Mouse (Mus musculus) right cerebral cortex, postnatal 10 days (tissue): ENCODE results near the gene Vav3.

Source experiments
- DNase-seq, 2 experiments: peaks; one replicate each; pipeline ENCODE4 v3.0.0; 2021; ENCODE audit warnings: low spot score in 2 of 2

Gene Vav3

DNA sequence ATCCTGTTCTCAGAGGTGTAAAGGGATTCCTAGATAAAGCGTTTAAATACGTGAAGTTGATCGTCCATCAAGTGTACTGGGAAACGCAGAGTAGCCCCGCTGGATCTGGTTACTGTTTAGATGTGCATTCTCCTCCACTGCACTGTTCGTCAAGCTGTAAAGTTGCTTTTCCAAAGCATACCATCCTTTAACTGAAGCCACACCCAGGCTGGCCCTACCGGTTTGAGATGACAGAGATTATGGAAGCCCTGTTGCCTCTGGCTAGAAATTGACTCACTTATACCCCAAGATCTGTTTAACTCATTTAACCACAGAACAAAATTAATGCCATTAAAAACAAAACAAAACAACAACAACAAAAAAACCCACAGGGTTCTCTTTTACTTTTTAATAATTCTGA is 238.5 kb downstream of the Vav3 start:
- no peak for DNase-seq

- no peak for DNase-seq
Observed at GRCm38 (mm10) chr3:109585946-109586345, 245.5 kb downstream of the Vav3 start.

GRCm38 (mm10) chr3:109592970-109593369 is 252.5 kb downstream of the Vav3 start:
- DNase-seq: no peak

DNA sequence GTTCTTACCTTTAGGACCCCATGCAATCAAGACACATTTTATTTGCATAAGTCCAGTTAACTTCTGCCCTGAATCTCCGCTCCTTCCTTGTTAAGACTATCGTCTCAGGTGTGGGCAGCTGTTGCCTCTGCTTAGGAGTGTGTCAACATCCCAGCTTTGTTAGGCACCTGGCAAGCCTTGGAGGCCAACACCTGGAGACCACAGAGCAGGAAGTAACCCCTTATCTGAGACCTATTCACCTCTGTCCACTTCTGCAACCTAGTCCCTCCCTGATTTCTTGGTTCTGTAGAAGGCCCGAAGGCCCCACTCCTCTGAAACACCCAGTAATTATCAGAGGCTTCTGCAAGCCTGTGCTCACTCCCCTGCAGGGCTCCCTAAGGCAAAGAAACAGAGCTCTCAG is 255.6 kb downstream of the Vav3 start:
- no peak for DNase-seq

- DNase-seq: no peak
Observed at GRCm38 (mm10) chr3:109600699-109601451, 260.4 kb downstream of the Vav3 start.

- no peak for DNase-seq
Observed at GRCm38 (mm10) chr3:109602753-109603152, 262.3 kb downstream of the Vav3 start.

DNA sequence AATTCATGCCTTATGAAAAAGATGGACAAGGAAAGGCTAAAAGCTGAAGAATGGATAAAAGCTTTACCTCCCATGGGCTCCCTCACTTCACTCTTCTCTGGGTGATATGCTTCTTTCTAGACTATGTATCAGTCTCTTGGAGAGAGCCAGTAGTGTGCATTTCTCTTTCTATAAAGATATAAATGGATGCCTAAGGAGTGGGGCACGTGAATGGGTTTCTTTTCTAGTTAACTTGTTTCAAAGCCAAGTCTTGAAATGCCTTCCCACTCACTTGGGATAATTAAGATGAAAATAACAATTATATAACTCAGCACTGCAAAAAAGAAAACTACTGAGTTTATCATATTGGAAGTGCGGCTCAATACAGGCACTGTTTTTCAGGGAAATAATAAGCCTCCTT is 265.7 kb downstream of the Vav3 start:
- no peak for DNase-seq

DNA sequence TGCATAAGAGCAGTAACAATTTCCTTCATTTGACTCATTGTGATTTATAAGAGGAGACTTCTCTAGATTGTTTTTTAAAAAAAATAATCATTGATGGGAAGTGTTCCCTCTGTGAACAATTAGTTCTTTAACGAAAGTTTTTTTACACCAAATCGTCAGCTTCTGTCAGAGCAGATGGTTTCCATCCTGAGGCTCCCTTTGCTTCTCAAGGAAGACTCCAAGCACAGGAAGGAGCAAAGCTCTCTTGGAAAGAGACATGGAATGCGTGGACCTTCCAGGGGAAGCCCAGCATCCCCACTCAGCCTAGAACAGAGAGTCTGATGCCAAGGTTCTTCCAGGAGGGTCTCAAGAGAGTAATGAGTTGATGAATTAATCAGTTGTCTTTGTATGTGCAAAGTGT is 281.3 kb downstream of the Vav3 start:
- no peak for DNase-seq

GRCm38 (mm10) chr3:109622361-109622760 is 281.9 kb downstream of the Vav3 start:
- DNase-seq: no peak

- no peak for DNase-seq
Observed at GRCm38 (mm10) chr3:109622816-109623215, 282.4 kb downstream of the Vav3 start.

DNA sequence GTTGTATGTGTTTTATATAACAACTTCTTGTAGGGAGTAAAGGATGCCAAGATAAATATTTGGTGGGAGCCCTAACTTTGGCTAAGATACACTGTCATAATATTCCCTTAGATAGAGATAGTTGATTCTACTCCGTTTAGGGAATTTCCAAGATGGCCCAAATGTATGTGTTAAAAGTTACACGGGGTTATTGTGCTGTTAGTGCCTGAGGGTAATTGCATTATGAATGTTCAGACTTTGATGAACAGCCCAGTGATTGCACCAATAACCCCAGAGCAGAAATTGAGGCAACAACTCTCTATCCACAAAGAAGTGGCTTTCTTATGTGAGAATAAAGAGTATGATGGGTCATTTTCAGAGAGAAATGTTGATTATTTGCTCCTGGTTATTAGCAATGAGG is 283.3 kb downstream of the Vav3 start:
- DNase-seq: no peak

DNA sequence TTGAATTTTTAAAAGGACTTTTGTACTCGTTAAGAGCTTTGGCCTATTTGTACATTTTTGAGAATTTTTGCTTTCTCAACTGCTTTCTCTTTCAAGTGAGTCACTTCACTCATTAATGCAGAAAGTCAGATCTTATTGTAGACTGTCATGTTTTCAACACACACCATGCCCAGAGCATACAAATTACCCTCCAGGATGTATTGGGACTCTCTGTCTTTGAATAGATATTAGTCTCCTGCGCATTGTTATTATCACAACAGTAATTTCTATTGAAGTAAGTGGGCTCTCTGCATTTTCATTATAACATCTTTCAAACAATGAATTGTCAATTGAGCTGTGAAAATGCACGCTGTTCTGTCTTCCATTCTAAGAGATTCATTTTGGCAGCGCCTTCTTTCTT is 295.6 kb downstream of the Vav3 start:
- no peak for DNase-seq

DNA sequence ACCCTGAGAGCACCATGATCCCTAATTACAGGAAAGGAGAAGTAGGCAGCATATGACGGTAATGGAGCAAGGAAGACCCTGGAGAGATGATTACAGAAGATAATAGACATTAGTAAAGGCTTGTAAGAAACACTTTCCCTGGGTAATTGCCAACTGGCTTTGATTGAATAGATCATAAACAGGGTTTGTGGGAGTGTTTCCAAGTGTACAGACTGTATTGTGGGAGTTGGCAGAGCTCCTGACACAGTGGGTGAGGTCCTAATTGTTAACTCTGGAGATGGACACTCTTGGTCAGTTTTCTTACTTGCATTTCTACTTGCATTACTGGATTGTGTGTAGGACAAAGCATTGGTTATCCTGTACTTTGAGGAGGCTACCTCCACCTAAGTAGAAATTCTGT is 298.9 kb downstream of the Vav3 start:
- DNase-seq: no peak

GRCm38 (mm10) chr3:109640796-109641195 is 300.3 kb downstream of the Vav3 start:
- no peak for DNase-seq

DNA sequence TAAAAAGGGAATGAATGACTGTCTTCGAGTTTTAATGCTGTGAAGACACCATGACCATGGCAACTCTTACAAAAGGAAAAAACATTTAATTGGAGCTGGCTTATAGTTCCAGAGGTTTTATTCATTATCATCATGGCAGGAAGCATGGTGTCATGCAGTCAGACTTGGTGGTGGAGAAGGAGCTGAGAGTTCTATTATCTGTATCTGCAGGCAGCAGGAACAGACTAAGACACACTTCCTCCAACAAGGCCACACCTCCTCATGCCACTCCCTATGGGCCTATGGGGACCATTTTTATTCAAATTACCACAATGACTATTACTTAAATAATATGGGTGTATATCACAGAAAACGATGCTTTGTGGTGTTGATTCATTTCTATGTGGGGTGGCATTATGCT is 307.8 kb downstream of the Vav3 start:
- no peak for DNase-seq

DNA sequence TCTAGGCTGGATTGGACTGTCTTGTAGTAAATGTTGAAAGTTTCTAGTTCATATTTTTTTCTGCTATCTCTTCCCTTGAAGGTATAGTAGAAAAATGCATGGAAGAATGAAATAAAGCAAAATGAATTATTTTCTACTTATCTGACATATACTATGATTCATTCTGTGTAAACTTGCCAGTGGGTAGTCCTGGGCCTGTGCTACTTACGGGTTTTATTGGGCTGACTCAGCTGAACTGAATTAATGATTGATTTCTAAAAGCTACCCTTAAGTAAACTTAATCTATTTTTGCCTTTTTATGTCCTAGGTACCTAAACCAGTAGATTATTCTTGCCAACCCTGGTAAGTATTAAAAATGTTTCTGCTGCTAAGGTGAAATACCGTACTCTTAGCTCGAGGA is 311.0 kb downstream of the Vav3 start:
- no peak for DNase-seq

DNA sequence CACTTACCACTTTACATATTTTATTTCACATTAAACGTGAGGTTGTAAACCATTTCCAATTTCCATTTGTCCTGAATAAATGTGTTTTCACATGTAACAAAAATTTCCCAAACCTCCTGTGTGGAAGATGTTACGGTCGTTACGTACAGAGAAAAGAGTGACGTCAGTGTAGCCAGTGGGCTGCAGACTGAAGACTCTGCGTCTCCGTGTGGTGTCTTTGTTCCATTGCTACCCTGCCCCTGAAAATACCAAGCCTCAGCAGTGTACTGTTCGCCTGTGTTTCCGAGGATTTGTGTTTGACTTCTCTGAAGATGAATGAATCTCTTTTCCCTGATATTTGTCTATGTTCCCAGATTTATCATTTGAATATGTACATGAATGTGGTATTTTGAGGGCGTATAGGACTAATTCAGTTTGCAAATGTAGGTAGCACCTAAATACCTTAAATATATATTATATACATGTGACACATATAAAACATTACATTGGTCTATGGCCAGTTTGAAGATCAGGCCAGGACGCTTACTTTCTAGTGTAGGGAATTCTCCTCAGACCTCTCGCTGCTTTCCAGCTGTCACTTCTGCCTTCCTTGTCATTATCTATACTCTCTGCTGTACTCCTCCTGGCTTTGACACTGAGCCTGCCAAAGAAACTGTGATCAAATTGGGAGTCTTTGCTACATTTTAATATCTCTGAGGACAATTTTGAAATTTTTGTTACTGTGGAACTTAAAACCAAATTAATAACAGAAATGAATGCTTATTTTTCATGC is 312.6 kb downstream of the Vav3 start:
- DNase-seq: no peak

GRCm38 (mm10) chr3:109654386-109654785 is 313.9 kb downstream of the Vav3 start:
- no peak for DNase-seq

GRCm38 (mm10) chr3:109671716-109672115 is 331.3 kb downstream of the Vav3 start:
- DNase-seq: no peak

- DNase-seq: no peak
Observed at GRCm38 (mm10) chr3:109672925-109673324, 332.5 kb downstream of the Vav3 start.

- DNase-seq: no peak
Observed at GRCm38 (mm10) chr3:109680281-109680680, 339.8 kb downstream of the Vav3 start.

DNA sequence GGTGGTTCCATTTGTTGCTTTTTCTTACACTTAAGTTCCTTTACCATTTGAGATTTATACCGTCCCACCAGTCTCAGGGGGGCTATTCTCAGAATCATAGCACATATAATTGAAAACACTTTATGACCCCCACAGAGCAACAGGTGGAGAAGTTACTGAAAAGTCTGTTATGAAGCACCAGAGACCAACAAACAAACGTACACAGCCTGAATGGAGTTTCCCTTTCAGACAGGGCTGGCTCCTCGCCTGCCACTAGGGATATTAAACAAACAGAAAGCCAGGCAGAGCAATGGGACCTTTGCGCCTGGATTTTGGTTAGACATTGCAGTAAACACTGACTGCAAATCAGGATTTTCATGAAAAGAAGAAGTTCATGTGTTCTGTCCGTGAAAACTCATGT is 341.4 kb downstream of the Vav3 start:
- no peak for DNase-seq

DNA sequence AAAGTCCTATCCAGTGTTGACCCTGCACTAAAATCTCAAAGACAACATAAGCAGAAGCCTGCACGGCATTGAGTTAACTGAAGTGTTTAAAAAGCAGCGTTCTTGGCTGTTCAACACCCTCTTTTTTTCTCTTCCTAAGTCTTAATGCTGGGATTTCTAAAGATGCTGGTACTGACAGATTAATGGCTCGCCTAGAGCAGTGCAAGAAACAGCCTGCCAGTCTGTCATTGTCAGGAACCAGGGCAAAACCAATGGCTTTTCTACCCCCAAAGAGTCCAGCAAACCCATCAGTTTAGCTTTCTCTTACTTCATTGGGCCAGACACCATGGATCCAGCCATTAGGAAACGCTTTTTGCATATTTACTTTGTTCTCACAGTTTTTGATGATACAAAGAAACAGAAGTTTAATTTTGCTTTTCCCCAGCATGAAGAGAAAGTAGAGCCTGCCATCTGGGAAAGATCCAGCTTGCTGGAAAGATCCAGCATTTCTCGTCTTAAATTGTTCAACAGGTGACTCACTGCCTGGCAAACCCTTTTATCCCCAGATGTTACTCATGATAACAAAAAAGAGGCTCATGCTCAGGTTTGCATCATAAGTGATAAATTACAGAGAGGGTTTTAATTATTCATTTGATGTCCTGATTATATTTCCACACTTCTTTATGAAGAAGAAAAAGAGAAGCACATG is 343.3 kb downstream of the Vav3 start:
- DNase-seq: peak; percentile 35 to 37
